Mouse (Mus musculus) midbrain, postnatal 0 days (tissue): ENCODE results near the gene Dpep2nb. TPM values are rescaled to one million over a fixed set of nuclear protein-coding genes. Genes with fewer than 3 reads are reported as not detected.

Source experiments
- ATAC-seq: fragments of 200-750 bp; cut with Nextera tagmentation; 2 replicates; pipeline ENCODE4 v1.8.0; 2017; ENCODE audit warnings: moderate number of reproducible peaks, mild to moderate bottlenecking, moderate TSS enrichment, moderate library complexity; ENCODE audit not compliant: low FRiP score
- DNase-seq: peaks from one replicate; pipeline ENCODE4 v3.0.0-alpha.2; 2015; ENCODE audit warnings: low spot score
- H3K27ac ChIP-seq: fragments of 300-500 bp; sonication (generic); 2 replicates; pipeline ENCODE4 v1.5.1; 2014; ENCODE audit warnings: low read depth, mild to moderate bottlenecking, low read length, mixed read lengths
- H3K27me3 ChIP-seq: fragments of 300-500 bp; sonication (generic); 2 replicates; pipeline ENCODE4 v1.6.1; 2014; ENCODE audit warnings: low read length, control low read depth, mixed read lengths; ENCODE audit not compliant: insufficient read depth
- H3K36me3 ChIP-seq: fragments of 300-500 bp; sonication (generic); 2 replicates; pipeline ENCODE4 v1.6.1; 2014; ENCODE audit warnings: low read length, control low read depth, mixed read lengths; ENCODE audit not compliant: insufficient read depth
- H3K4me1 ChIP-seq: fragments of 300-500 bp; sonication (generic); 2 replicates; pipeline ENCODE4 v1.6.1; 2014; ENCODE audit warnings: mild to moderate bottlenecking, control low read depth, antibody characterized with exemption, low read length, mixed read lengths; ENCODE audit not compliant: insufficient read depth
- H3K4me2 ChIP-seq: fragments of 300-500 bp; sonication (generic); 2 replicates; pipeline ENCODE4 v1.6.1; 2014; ENCODE audit warnings: low read depth, mild to moderate bottlenecking, low read length, mixed read lengths; ENCODE audit not compliant: poor library complexity, severe bottlenecking
- H3K4me3 ChIP-seq: fragments of 300-500 bp; sonication (generic); 2 replicates; pipeline ENCODE4 v1.5.1; 2014; ENCODE audit warnings: low read depth, mild to moderate bottlenecking, low read length, moderate library complexity
- H3K9ac ChIP-seq: fragments of 300-500 bp; sonication (generic); replicated peaks from 2 replicates; pipeline ENCODE4 v1.6.1; 2014; ENCODE audit warnings: mild to moderate bottlenecking, low read length, moderate library complexity, mixed read lengths; ENCODE audit not compliant: poor library complexity, severe bottlenecking
- H3K9me3 ChIP-seq: fragments of 300-500 bp; sonication (generic); 2 replicates; pipeline ENCODE4 v1.6.1; 2016; ENCODE audit warnings: low read length, control low read depth
- CTCF ChIP-seq: IDR thresholded peaks from 2 replicates; pipeline ENCODE4 v1.5.1; 2016; ENCODE audit warnings: antibody characterized with exemption, mild to moderate bottlenecking
- WGBS: fragments of 180-500 bp; shearing (Covaris S2); extraction: QIAGEN DNeasy Blood & Tissue Kit; methylation state at CpG from one replicate; pipeline ENCODE4 v1.1.7; 2014; 5-methylcytosine and 5-hydroxymethylcytosine counted together
- polyA plus RNA-seq: library from polyadenylated mRNA; unstranded; fragments of >200 nt; fragmentation: Nextera tagmentation; extraction: Ambion mirVana; gene quantifications from 2 replicates; pipeline ENCODE4 v1.2.1, GENCODE M21; 2015
- total RNA-seq: library from RNA; depleted of rRNA; stranded (reverse); fragments of >200 nt; gene quantifications from 2 replicates; pipeline ENCODE4 v1.2.3, GENCODE M21; 2014

Gene Dpep2nb
- total and polyA plus RNA-seq, 2 experiments from 2014 or later: not detected

- no peak overlapping the region for H3K27ac ChIP-seq
- DNase-seq: no peak
- no peaks in the 10 kb centered on the region for H3K9me3 ChIP-seq
- no peak for ATAC-seq
- H3K36me3 ChIP-seq: no peaks in the 10 kb centered on the region
- H3K4me2 ChIP-seq: no peak overlapping the region
- H3K9ac ChIP-seq: no peak overlapping the region
- TF ChIP-seq CTCF: no peak
- H3K27me3 ChIP-seq: peaks cover 11% of the 10 kb centered on the region
- WGBS: 76% methylated on average over 8 of the region's 8 CpGs
- H3K4me3 ChIP-seq: no peak overlapping the region
- no peaks in the 10 kb centered on the region for H3K4me1 ChIP-seq
Measured at GRCm38 (mm10) chr8:105971019-105971720, 34.6 kb downstream of the Dpep2nb start.

- TF ChIP-seq CTCF: no peak
- WGBS: 74% methylated on average over 1 of the region's 1 CpGs
- peaks cover 25% of the 10 kb centered on the region for H3K27me3 ChIP-seq
Measured at GRCm38 (mm10) chr8:105969367-105969766, 36.4 kb downstream of the Dpep2nb start.

GRCm38 (mm10) chr8:105966692-105967311 lies 39.0 kb downstream of the Dpep2nb start:
- no peak for TF ChIP-seq CTCF
- no peaks in the 10 kb centered on the region for H3K36me3 ChIP-seq
- ATAC-seq: no peak

More at GRCm38 (mm10) chr8:105969367-105969766, 36.4 kb downstream of the Dpep2nb start:
- Histone ChIP-seq H3K9ac (no peak overlapping the region), H3K27ac (no peak overlapping the region), H3K36me3 (no peaks in the 10 kb centered on the region), H3K9me3 (no peaks in the 10 kb centered on the region), H3K4me3 (no peak overlapping the region), H3K4me1 (no peaks in the 10 kb centered on the region), H3K4me2 (no peak overlapping the region)
- DNase-seq: no peak
- ATAC-seq: no peak

GRCm38 (mm10) chr8:105965905-105966341 lies 39.9 kb downstream of the Dpep2nb start, which contains the start of gene Slc12a4:
Gene Slc12a4, minus strand, starts transcription at chr8:105966097.
- H3K4me3 ChIP-seq: peak within 1 kb of the TSS; percentile 45
- H3K27ac ChIP-seq: 0 out of 2 replicates have a peak within 1 kb of the TSS, but pooled peaks have one; percentile 18
- no peaks in the 10 kb centered on the region for H3K9me3 ChIP-seq
- ATAC-seq (peak; percentile 73), DNase-seq (peak; percentile 63)
- no peaks in the 10 kb centered on the region for H3K4me1 ChIP-seq
- no peaks in the 10 kb centered on the region for H3K36me3 ChIP-seq
- peak within 1 kb of the TSS; percentile 51 for H3K4me2 ChIP-seq
- H3K27me3 ChIP-seq: peaks cover 25% of the 10 kb centered on the region
- 1% methylated on average over 40 of the region's 47 CpGs for WGBS
- 0 out of 2 replicates have a peak within 1 kb of the TSS, but pooled peaks have one; percentile 29 for H3K9ac ChIP-seq
- TF ChIP-seq CTCF: no peak

More at GRCm38 (mm10) chr8:105966692-105967311, 39.0 kb downstream of the Dpep2nb start:
- DNase-seq: no peak
- Histone ChIP-seq H3K4me2 (0 out of 2 replicates have a peak overlapping the region, but pooled peaks have one; percentile 51), H3K4me3 (no peak overlapping the region), H3K4me1 (no peaks in the 10 kb centered on the region), H3K9me3 (no peaks in the 10 kb centered on the region), H3K9ac (no peak overlapping the region), H3K27ac (no peak overlapping the region), H3K27me3 (peaks cover 25% of the 10 kb centered on the region)
- WGBS: 9% methylated on average over 19 of the region's 19 CpGs

GRCm38 (mm10) chr8:105965266-105965904 lies 40.4 kb downstream of the Dpep2nb start:
- DNase-seq (no peak), ATAC-seq (peak; percentile 60)
- whole genome bisulfite sequencing: 4% methylated on average over 30 of the region's 40 CpGs
- H3K4me1 ChIP-seq: no peaks in the 10 kb centered on the region
- no peaks in the 10 kb centered on the region for H3K9me3 ChIP-seq
- H3K27me3 ChIP-seq: peaks cover 25% of the 10 kb centered on the region
- no peak for TF ChIP-seq CTCF
- H3K4me3 ChIP-seq: peak overlapping the region; percentile 45
- no peaks in the 10 kb centered on the region for H3K36me3 ChIP-seq
- H3K27ac ChIP-seq: 0 out of 2 replicates have a peak overlapping the region, but pooled peaks have one; percentile 18
- 0 out of 2 replicates have a peak overlapping the region, but pooled peaks have one; percentile 29 for H3K9ac ChIP-seq
- H3K4me2 ChIP-seq: peak overlapping the region; percentile 51
